Comparison of ENCODE assay signal across 24 mouse cellular contexts in genomic region chr15:97059071-97060041, GRCm38 (mm10). TPM values are rescaled to one million over a fixed set of nuclear protein-coding genes. Genes with fewer than 3 reads are reported as not detected.
DNase-seq lines count a peak whose midpoint lies in the region; ATAC-seq and TF ChIP-seq lines count a peak whose summit lies in the region.
"Had no signal": no experiment of that assay in that cellular context is flagged by ENCODE, and none has a peak within 500 bp of the region (broad histone marks: within the 10 kb centered on the region; RNA-seq: fewer than 3 reads in every experiment).

No protein-coding gene starts in this region.

- DNase-seq in liver, embryonic 13.5 days = no peak
- no peak for DNase-seq in liver, embryonic 11.5 days (ENCODE audit: low spot score)
- DNase-seq in CH12.LX (ENCODE audit: extremely low read depth) (peak; percentile 24), ES-CJ7 (ENCODE audit: low read depth, low spot score) (peak; percentile 85)
- peak; percentile 41 for DNase-seq in embryonic facial prominence, embryonic 10.5 days (ENCODE audit: low spot score)
- DNase-seq in adrenal gland, adult 2 months = no peak
- DNase-seq: adrenal gland, postnatal 14 days; cerebellum, adult 11 months; cerebellum, postnatal 14 days; gastrocnemius, postnatal 10 days; heart, adult 2 months; heart, postnatal 14 days; layer of hippocampus, postnatal 36 days; right cerebral cortex, adult 18-20 months; thymus, postnatal 25 days had no signal

- TF ChIP-seq EP300 in CH12.LX (IDR thresholded peaks at IDR 0.05; ENCODE audit: low read length) = no peak

- no peak overlapping the region for H3K4me2 ChIP-seq in liver, embryonic 13.5 days
- no peak overlapping the region for H3K4me2 ChIP-seq in liver, embryonic 11.5 days
- H3K4me2 ChIP-seq in CH12.LX (ENCODE audit: insufficient read depth, low read depth, poor library complexity, severe bottlenecking) = no peak overlapping the region
- H3K4me2 ChIP-seq in kidney, embryonic 16.5 days (replicated peaks; ENCODE audit: low read depth, low read length) = no peak overlapping the region
- H3K4me2 ChIP-seq: embryonic facial prominence, embryonic 12.5 days; hindbrain, embryonic 12.5 days; kidney, embryonic 15.5 days; midbrain, embryonic 13.5 days; neural tube, embryonic 12.5 days had no signal

- peaks cover 10% of the 10 kb centered on the region; the same call in 1 of the 2 replicates for H3K4me1 ChIP-seq in liver, embryonic 13.5 days (replicated peaks)
- H3K4me1 ChIP-seq in liver, embryonic 11.5 days (replicated peaks; ENCODE audit: control insufficient read depth, insufficient read depth, low read length) = no peaks in the 10 kb centered on the region
- H3K4me1 ChIP-seq in CH12.LX (ENCODE audit: control insufficient read depth in 1 of 2, insufficient read depth in 2 of 2) = peaks cover 8 to 10% of the 10 kb centered on the region in 2 experiments
- H3K4me1 ChIP-seq in embryonic facial prominence, embryonic 10.5 days = peaks cover 21% of the 10 kb centered on the region
- peaks cover 6% of the 10 kb centered on the region; the same call in 1 of the 2 replicates for H3K4me1 ChIP-seq in kidney, embryonic 16.5 days (ENCODE audit: insufficient read depth, low read length)
- H3K4me1 ChIP-seq: hindbrain, embryonic 12.5 days; neural tube, embryonic 12.5 days had no signal

- in situ Hi-C loops in CH12.LX (cut with MboI; ENCODE audit: low pct_ligation_motif_present, low pct_unique_long_range_greater_than_20kb, low sequenced_read_pairs) = no loop called here

- no peaks in the 10 kb centered on the region for H3K79me2 ChIP-seq in CH12.LX (replicated peaks; ENCODE audit: control insufficient read depth, extremely low read depth, insufficient read depth, poor library complexity, severe bottlenecking)

- peaks cover 24% of the 10 kb centered on the region for H3K27me3 ChIP-seq in liver, embryonic 13.5 days
- no peaks in the 10 kb centered on the region for H3K27me3 ChIP-seq in liver, embryonic 11.5 days (replicated peaks; ENCODE audit: control insufficient read depth, insufficient read depth, low read length)
- H3K27me3 ChIP-seq in CH12.LX (replicated peaks) = no peaks in the 10 kb centered on the region
- H3K27me3 ChIP-seq in embryonic facial prominence, embryonic 10.5 days (replicated peaks; ENCODE audit: low read depth, poor library complexity, severe bottlenecking) = no peaks in the 10 kb centered on the region
- no peaks in the 10 kb centered on the region for H3K27me3 ChIP-seq in kidney, embryonic 16.5 days (ENCODE audit: insufficient read depth, low read length)
- H3K27me3 ChIP-seq: embryonic facial prominence, embryonic 12.5 days; hindbrain, embryonic 12.5 days; kidney, embryonic 15.5 days; neural tube, embryonic 12.5 days had no signal

- WGBS in liver, embryonic 13.5 days (ENCODE audit: insufficient replicate concordance) = 72% methylated on average over 24 of the region's 24 CpGs
- WGBS in liver, embryonic 11.5 days = 73% methylated on average over 24 of the region's 24 CpGs
- WGBS in embryonic facial prominence, embryonic 10.5 days = 80% methylated on average over 24 of the region's 24 CpGs
- 73% methylated on average over 24 of the region's 24 CpGs for WGBS in kidney, embryonic 16.5 days

- dilution Hi-C loops in CH12.LX (cut with MboI; ENCODE audit: extremely low pct_ligation_motif_present, extremely low pct_unique_long_range_greater_than_20kb, low sequenced_read_pairs) = no loop called here

- H3K36me3 ChIP-seq in liver, embryonic 13.5 days = no peaks in the 10 kb centered on the region
- H3K36me3 ChIP-seq in liver, embryonic 11.5 days (ENCODE audit: control insufficient read depth, insufficient read depth, low read length) = no peaks in the 10 kb centered on the region
- H3K36me3 ChIP-seq in CH12.LX (replicated peaks in 1 of 2; ENCODE audit: control insufficient read depth in 1 of 2, insufficient read depth in 1 of 2, low read length in 1 of 2) = no peaks in the 10 kb centered on the region
- H3K36me3 ChIP-seq in embryonic facial prominence, embryonic 10.5 days (replicated peaks) = peaks cover 3% of the 10 kb centered on the region; the same call in 1 of the 2 replicates
- H3K36me3 ChIP-seq in kidney, embryonic 16.5 days (ENCODE audit: insufficient read depth, low read length) = no peaks in the 10 kb centered on the region
- H3K36me3 ChIP-seq: embryonic facial prominence, embryonic 12.5 days; hindbrain, embryonic 12.5 days; kidney, embryonic 15.5 days; midbrain, embryonic 13.5 days; neural tube, embryonic 12.5 days had no signal

- TF ChIP-seq POLR2A in CH12.LX (IDR thresholded peaks at IDR 0.05; ENCODE audit: low read depth, low read length) = no peak

- TF ChIP-seq CTCF in CH12.LX (conservative IDR thresholded peaks at IDR 0.05 in 1 of 2, IDR thresholded peaks at IDR 0.05 in 1 of 2; ENCODE audit: low read depth in 2 of 2, low read length in 2 of 2) = no peak

- H3K9me3 ChIP-seq in liver, embryonic 13.5 days (replicated peaks) = peaks cover 6% of the 10 kb centered on the region
- H3K9me3 ChIP-seq in liver, embryonic 11.5 days (ENCODE audit: control insufficient read depth, low read length) = peaks cover 8% of the 10 kb centered on the region
- peaks cover 9% of the 10 kb centered on the region for H3K9me3 ChIP-seq in CH12.LX (replicated peaks; ENCODE audit: low read length)
- H3K9me3 ChIP-seq in embryonic facial prominence, embryonic 10.5 days = peaks cover 14% of the 10 kb centered on the region
- H3K9me3 ChIP-seq in kidney, embryonic 16.5 days (ENCODE audit: low read length) = peaks cover 14% of the 10 kb centered on the region

- no peak for TF ChIP-seq RAD21 in CH12.LX (IDR thresholded peaks at IDR 0.05; ENCODE audit: low read depth, low read length)

- H3K4me3 ChIP-seq in liver, embryonic 13.5 days (replicated peaks) = no peak overlapping the region
- no peak overlapping the region for H3K4me3 ChIP-seq in liver, embryonic 11.5 days (ENCODE audit: low read depth, low read length)
- no peak overlapping the region for H3K4me3 ChIP-seq in CH12.LX (replicated peaks in 1 of 3; ENCODE audit: low read depth in 2 of 3, low read length in 2 of 3, poor library complexity in 1 of 3)
- H3K4me3 ChIP-seq in embryonic facial prominence, embryonic 10.5 days = no peak overlapping the region
- H3K4me3 ChIP-seq in kidney, embryonic 16.5 days (ENCODE audit: low read length) = no peak overlapping the region
- H3K4me3 ChIP-seq: embryonic facial prominence, embryonic 12.5 days; erythroblast, embryonic 14.5 days; heart, adult 2 months; hindbrain, embryonic 12.5 days; kidney, embryonic 15.5 days; midbrain, embryonic 13.5 days; neural tube, embryonic 12.5 days had no signal

- H3K27ac ChIP-seq in liver, embryonic 13.5 days = no peak overlapping the region
- no peak overlapping the region for H3K27ac ChIP-seq in liver, embryonic 11.5 days (ENCODE audit: low read depth, low read length)
- H3K27ac ChIP-seq in CH12.LX (ENCODE audit: insufficient read depth, low read depth) = no peak overlapping the region
- H3K27ac ChIP-seq in embryonic facial prominence, embryonic 10.5 days (replicated peaks) = peak overlapping the region; percentile 21; the same call in 1 of the 2 replicates
- H3K27ac ChIP-seq in kidney, embryonic 16.5 days (ENCODE audit: low read length) = no peak overlapping the region
- H3K27ac ChIP-seq: embryonic facial prominence, embryonic 12.5 days; heart, adult 2 months; hindbrain, embryonic 12.5 days; kidney, embryonic 15.5 days; midbrain, embryonic 13.5 days; neural tube, embryonic 12.5 days had no signal

- no peak overlapping the region for H3K9ac ChIP-seq in liver, embryonic 13.5 days
- no peak overlapping the region for H3K9ac ChIP-seq in liver, embryonic 11.5 days (ENCODE audit: low read depth, low read length)
- no peak overlapping the region for H3K9ac ChIP-seq in CH12.LX (ENCODE audit: insufficient read depth, low read depth)
- H3K9ac ChIP-seq in kidney, embryonic 16.5 days (replicated peaks; ENCODE audit: low read length) = no peak overlapping the region
- H3K9ac ChIP-seq: embryonic facial prominence, embryonic 12.5 days; hindbrain, embryonic 12.5 days; kidney, embryonic 15.5 days; midbrain, embryonic 13.5 days; neural tube, embryonic 12.5 days had no signal

- peak; percentile 31; the same call in 1 of the 2 replicates for ATAC-seq in liver, embryonic 13.5 days (ENCODE audit: low read depth)
- ATAC-seq in liver, embryonic 11.5 days (replicated peaks; ENCODE audit: low FRiP score) = no peak
- ATAC-seq in kidney, embryonic 16.5 days (ENCODE audit: low FRiP score, low TSS enrichment) = no peak
- ATAC-seq: forebrain, embryonic 14.5 days; inflammation-experienced regulatory T-cells, adult 6 months; midbrain, embryonic 13.5 days had no signal

TF ChIP-seq in CH12.LX, 34 proteins besides CTCF, POLR2A, EP300 and RAD21:
- no peak for TF ChIP-seq ZNF384 (IDR thresholded peaks at IDR 0.05; ENCODE audit: low read depth, low read length)
- TF ChIP-seq MEF2A (IDR thresholded peaks at IDR 0.05; ENCODE audit: borderline replicate concordance, low read depth, low read length) = no peak
- no peak for TF ChIP-seq RCOR1 (conservative IDR thresholded peaks at IDR 0.05; ENCODE audit: low read depth, low read length)
- TF ChIP-seq SMC3 (IDR thresholded peaks at IDR 0.05; ENCODE audit: low read depth, low read length) = no peak
- no peak for TF ChIP-seq POLR2AphosphoS2 (IDR thresholded peaks at IDR 0.05; ENCODE audit: low read depth, low read length)
- no peak for TF ChIP-seq ZC3H11A (IDR thresholded peaks at IDR 0.05; ENCODE audit: low read depth, low read length)

RNA-seq across cellular contexts. Expression of gene Slc38a4, which starts 3.6 kb away (rescaled TPM):
- polyA plus RNA-seq in liver, embryonic 13.5 days (2015; fragmentation: Nextera tagmentation; extraction: Ambion mirVana) = 38.3 and 50.7 TPM in 2 replicates
- polyA plus RNA-seq in liver, embryonic 11.5 days (2014; fragmentation: Nextera tagmentation; extraction: Ambion mirVana) = 74.8 and 84.2 TPM in 2 replicates
- 0.17 and 0.51 TPM in 2 replicates for total RNA-seq in CH12.LX (2012; rRNA removed)
- total RNA-seq in CH12.LX (2014; rRNA removed) = 0.13 and 0.16 TPM in 2 replicates
- polyA plus RNA-seq in CH12.LX (2012; ENCODE audit: insufficient read length, low read depth) = 0.14 and 0.17 TPM in 2 replicates
- 53.5 and 57.2 TPM in 2 replicates for polyA plus RNA-seq in embryonic facial prominence, embryonic 10.5 days (2016; fragmentation: Nextera tagmentation; extraction: Ambion mirVana)
- total RNA-seq in adrenal gland, adult 2 months (2021) = 1 to 10 TPM; 4.3 to 7.2 TPM
- 0.90 and 1.8 TPM in 2 replicates for polyA plus RNA-seq in adrenal gland, adult 2 months (2012; rRNA removed)
- 74.2 and 77.9 TPM in 2 replicates for polyA plus RNA-seq in kidney, embryonic 16.5 days (2015; fragmentation: Nextera tagmentation; extraction: Ambion mirVana)
- polyA plus RNA-seq: inflammation-experienced regulatory T-cells, adult 6 months had no signal

Comparison
In these comparisons a context has a peak if more than half of its experiments do, and no peak if none do; other contexts are left out.
1. DNase-seq: peak in CH12.LX (single experiment), ES-CJ7 (single experiment) and embryonic facial prominence, embryonic 10.5 days (single experiment); none in liver, embryonic 13.5 days (single experiment), liver, embryonic 11.5 days (single experiment) and adrenal gland, adult 2 months (single experiment).
2. RNA of gene Slc38a4, which starts 3.6 kb away (polyA plus RNA-seq): 74.8 to 84.2 TPM in liver, embryonic 11.5 days, 74.2 to 77.9 TPM in kidney, embryonic 16.5 days, 53.5 to 57.2 TPM in embryonic facial prominence, embryonic 10.5 days and 38.3 to 50.7 TPM in liver, embryonic 13.5 days; 0.90 to 1.8 TPM in adrenal gland, adult 2 months and 0.14 to 0.17 TPM in CH12.LX; every median in the first group is over 10 times any median in the second.